Mouse (Mus musculus) embryonic fibroblast, embryonic 13.5 days (primary cell): Measurements from ENCODE around the gene Slc22a14. TPM values are rescaled to one million over a fixed set of nuclear protein-coding genes. Genes with fewer than 3 reads are reported as not detected.
A peak's percentile ranks its signal among the peaks of the same experiment; 100 is the strongest.
"Not testable (repeated sequence)": the region's sequence is repeated elsewhere in the genome, so short reads cannot be mapped to it uniquely, and the experiment has no call there.

ENCODE experiments used
- H3K27ac ChIP-seq: 2 replicates; pipeline ENCODE4 v1.5.1; 2012; ENCODE audit warnings: low read length, control low read depth, inconsistent platforms; ENCODE audit not compliant: insufficient read depth
- H3K4me1 ChIP-seq: 2 replicates; pipeline ENCODE4 v1.6.1; 2011; ENCODE audit warnings: low read length; ENCODE audit not compliant: control insufficient read depth, insufficient read depth
- H3K4me3 ChIP-seq: 2 replicates; pipeline ENCODE4 v1.5.1; 2011; ENCODE audit warnings: mild to moderate bottlenecking, control low read depth, low read length; ENCODE audit not compliant: insufficient read depth
- CTCF ChIP-seq: IDR thresholded peaks from 2 replicates; pipeline ENCODE4 v1.5.1; 2011; ENCODE audit warnings: mild to moderate bottlenecking, control low read depth, low read length, moderate library complexity, borderline replicate concordance; ENCODE audit not compliant: insufficient read depth
- POLR2A ChIP-seq: IDR thresholded peaks from 2 replicates; pipeline ENCODE4 v1.6.1; 2011; ENCODE audit warnings: low read depth, mild to moderate bottlenecking, control low read depth, low read length, moderate library complexity
- polyA plus RNA-seq: library from polyadenylated mRNA; stranded (reverse); fragments of >200 nt; gene quantifications from 2 replicates; pipeline ENCODE4 v1.2.4, GENCODE M21; 2011; ENCODE audit warnings: low read depth; ENCODE audit not compliant: missing spikeins, insufficient read length

Slc22a14 gene
- polyA plus RNA-seq, 1 experiment = not detected

GRCm38 (mm10) chr9:119268588-119269145 lies 96.7 kb downstream of the Slc22a14 start:
- H3K27ac ChIP-seq = no peak overlapping the region
- no peak for TF ChIP-seq POLR2A
- TF ChIP-seq CTCF = no peak
- H3K4me1 ChIP-seq = 0 out of 2 replicates have a peak, but pooled peaks cover 2% of the 10 kb centered on the region
- H3K4me3 ChIP-seq = no peak overlapping the region

GRCm38 (mm10) chr9:119268120-119268519 lies 97.2 kb downstream of the Slc22a14 start:
- no peak overlapping the region for H3K27ac ChIP-seq
- 0 out of 2 replicates have a peak, but pooled peaks cover 2% of the 10 kb centered on the region for H3K4me1 ChIP-seq
- TF ChIP-seq CTCF = no peak
- no peak for TF ChIP-seq POLR2A
- H3K4me3 ChIP-seq = no peak overlapping the region

GRCm38 (mm10) chr9:119266121-119266395 lies 99.3 kb downstream of the Slc22a14 start:
- not testable (repeated sequence) for H3K4me3 ChIP-seq, H3K4me1 ChIP-seq
- H3K27ac ChIP-seq = peak overlapping the region; percentile 48

GRCm38 (mm10) chr9:119265373-119266120 lies 99.8 kb downstream of the Slc22a14 start:
- not testable (repeated sequence) for H3K4me3 ChIP-seq, H3K4me1 ChIP-seq
- peak overlapping the region; percentile 55; the same call in 1 of the 2 replicates for H3K27ac ChIP-seq

GRCm38 (mm10) chr9:119263067-119263466 lies 102.3 kb downstream of the Slc22a14 start:
- TF ChIP-seq POLR2A = no peak
- no peak for TF ChIP-seq CTCF
- H3K4me3 ChIP-seq = no peak overlapping the region
- no peaks in the 10 kb centered on the region for H3K4me1 ChIP-seq
- H3K27ac ChIP-seq = no peak overlapping the region

- TF ChIP-seq CTCF (no peak), POLR2A (no peak)
- Histone ChIP-seq H3K27ac (no peak overlapping the region), H3K4me1 (no peaks in the 10 kb centered on the region), H3K4me3 (no peak overlapping the region)
Measured at GRCm38 (mm10) chr9:119260825-119261224, 104.5 kb downstream of the Slc22a14 start.

DNA sequence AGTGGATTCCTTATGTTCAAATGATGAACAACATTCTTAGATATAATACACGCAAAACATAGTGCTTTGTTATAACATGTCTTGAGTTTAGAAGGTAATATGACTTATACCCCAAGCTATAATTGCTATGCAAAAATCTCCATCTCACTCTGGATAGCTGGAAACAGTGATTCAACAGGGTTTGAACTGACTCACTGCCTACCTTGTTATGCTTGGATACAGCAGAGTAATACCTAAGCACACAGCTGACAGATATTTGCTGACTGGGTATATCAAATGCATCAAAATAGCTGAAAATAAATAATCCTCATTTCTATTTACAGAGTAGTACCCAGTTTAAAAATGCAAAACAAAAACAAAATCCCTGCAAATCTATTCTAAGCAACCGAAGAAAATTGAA lies 106.6 kb downstream of the Slc22a14 start:
- Histone ChIP-seq H3K4me3 (no peak overlapping the region), H3K27ac (no peak overlapping the region), H3K4me1 (no peaks in the 10 kb centered on the region)
- TF ChIP-seq CTCF (no peak), POLR2A (no peak)

DNA sequence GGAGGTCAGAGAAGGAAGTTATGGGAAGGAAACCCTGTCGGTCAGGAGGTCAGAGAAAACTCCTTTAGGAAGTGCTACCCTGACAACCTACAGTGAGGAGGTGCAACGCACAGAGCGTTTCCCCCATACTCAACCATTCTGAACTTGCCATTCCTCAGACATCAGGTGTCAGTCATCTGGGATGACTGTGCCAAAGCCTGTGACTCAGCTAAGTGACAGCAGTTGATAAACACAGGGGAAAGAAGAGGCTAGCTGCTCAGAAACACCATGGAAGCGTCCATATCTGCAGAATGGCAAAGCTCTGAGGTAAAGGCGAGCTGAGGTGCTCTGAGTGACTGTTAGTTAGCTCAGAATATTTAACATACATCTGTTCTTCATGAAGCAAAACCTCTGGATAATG lies 107.2 kb downstream of the Slc22a14 start:
- Histone ChIP-seq H3K4me3 (no peak overlapping the region), H3K4me1 (no peaks in the 10 kb centered on the region), H3K27ac (no peak overlapping the region)
- TF ChIP-seq POLR2A (no peak), CTCF (no peak)

DNA sequence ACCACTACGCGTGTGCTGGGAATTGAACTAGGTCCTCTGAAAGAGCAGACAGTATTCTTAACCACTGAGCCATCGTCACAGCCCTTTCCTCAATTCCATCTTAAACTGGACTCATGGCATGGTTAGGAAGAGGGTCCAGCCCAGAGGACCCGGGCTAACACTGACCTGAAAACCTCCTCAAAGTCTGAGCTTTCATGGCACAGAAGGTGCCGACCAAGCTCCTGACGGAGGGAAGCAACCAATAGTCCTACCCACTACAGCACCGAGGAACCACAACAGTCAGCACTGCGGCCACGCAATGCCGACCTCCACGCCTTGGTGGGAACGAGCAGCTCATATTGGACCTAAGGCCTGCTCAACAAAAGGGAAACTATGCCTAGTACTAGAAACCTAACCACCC lies 109.2 kb downstream of the Slc22a14 start:
- H3K4me1 ChIP-seq = no peaks in the 10 kb centered on the region
- no peak overlapping the region for H3K27ac ChIP-seq
- no peak overlapping the region for H3K4me3 ChIP-seq
- TF ChIP-seq CTCF (no peak), POLR2A (no peak)

DNA sequence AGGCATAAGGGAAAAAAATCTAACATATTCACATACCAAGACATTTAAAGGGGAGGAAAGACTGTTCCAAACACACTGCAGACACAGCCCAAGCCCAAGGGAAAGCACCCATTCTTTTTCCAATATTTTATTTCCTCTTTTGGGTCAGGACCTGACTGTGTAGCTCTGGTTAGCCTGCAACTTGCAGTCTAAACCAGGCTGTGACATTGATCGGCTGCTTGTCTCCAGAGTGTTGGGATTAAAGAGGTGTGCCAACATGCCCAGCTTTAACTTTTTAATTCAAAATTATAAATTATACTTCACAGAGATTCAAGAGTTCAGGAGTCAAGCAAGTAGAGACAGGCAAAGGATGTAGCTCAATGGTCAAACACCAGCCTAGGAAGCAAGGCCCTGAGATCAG lies 110.3 kb downstream of the Slc22a14 start:
- TF ChIP-seq POLR2A = no peak
- no peak for TF ChIP-seq CTCF
- Histone ChIP-seq H3K27ac (no peak overlapping the region), H3K4me3 (no peak overlapping the region), H3K4me1 (no peaks in the 10 kb centered on the region)
